Mouse (Mus musculus): ENCODE data around the gene Ksr1. TPM values are rescaled to one million over a fixed set of nuclear protein-coding genes. Genes with fewer than 3 reads are reported as not detected.

Ksr1 gene
- total RNA-seq, 2 experiments from 2014 or later: 67.8 to 77.2 TPM

DNA sequence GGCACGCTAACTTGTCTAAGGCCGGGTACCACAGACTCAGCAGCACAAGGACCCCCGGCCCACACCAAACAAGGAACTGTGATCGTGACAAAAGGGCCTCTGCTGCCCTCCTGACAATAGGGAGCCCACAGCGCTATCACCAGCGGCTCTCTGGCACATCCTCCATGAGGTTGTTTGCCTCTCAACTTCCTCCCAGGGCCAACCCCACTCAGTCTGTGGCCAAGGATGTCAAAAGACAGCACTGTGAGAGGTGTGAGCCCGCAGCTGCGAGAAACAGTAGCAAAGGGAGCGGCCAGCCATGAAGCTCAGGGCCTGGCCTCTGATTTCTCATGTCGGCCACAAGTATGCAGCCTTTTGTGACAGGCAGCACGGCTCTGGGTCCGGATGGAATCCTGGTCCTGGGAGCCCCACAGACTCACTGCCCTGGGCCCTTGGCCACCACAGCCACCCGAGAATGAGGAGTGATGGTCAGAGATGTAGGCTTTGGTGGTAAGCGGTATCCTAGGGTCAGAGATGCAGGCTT is 104.2 kb downstream of the Ksr1 start:
- DNase-seq: no peak

DNA sequence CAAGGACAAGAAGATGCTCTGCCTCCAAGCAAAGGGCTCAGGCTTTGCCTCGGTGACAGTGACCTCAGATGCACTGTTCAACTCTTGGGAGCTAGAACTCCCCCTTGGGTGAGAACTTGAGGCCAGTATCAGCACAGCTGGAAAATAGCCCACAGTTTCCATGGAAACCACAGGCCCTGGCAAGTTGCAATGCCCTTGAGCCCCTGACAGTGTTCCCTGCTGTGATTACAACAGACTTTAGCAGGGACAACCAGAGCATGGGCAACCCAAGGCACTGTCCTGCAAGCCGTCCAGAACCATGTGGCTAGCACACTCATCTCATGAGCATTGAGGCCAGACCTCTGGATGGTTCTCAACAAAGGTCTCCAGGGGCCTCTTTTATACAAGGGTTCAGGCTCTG is 106.7 kb downstream of the Ksr1 start:
- peak; percentile 67 for DNase-seq

DNA sequence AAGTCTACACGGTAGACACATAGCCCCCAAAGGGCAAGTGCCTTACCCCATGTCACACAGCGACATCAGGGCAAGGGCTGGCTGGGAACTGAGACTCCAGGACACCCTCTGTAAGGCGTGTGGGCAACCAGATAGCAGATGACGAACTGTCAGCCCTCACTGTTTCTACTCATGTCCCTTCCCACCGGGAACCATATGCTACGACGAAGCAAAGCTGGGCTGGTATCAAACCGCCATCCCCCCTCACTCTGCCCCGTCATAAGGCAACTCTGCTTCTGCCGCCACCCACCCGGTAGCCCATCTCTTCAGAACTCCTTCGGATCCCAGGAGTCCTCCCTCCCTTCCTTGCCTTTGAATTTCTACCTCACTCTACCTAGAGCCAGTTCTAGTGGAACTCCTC is 108.7 kb downstream of the Ksr1 start:
- no peak for DNase-seq

DNA sequence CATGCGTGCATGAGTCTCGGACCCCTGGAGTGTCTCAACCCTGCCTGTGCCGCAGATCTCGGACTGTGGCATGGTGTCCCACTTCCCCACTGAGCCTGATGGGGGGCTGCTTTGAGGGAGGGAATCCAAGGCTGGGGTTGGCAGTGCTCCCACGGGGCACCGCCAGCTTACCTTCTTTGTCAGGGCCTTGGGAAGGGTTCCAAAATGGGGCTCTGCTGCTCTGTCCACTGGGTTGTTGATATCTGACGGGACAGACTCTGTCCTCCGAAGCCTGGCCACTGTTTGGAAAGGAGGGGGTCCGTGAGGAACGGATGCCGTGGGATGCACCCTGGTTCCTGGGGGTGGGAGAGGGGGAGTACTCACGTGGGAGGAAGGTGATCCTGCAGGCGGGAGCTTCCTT is 109.9 kb downstream of the Ksr1 start:
- DNase-seq: no peak

DNA sequence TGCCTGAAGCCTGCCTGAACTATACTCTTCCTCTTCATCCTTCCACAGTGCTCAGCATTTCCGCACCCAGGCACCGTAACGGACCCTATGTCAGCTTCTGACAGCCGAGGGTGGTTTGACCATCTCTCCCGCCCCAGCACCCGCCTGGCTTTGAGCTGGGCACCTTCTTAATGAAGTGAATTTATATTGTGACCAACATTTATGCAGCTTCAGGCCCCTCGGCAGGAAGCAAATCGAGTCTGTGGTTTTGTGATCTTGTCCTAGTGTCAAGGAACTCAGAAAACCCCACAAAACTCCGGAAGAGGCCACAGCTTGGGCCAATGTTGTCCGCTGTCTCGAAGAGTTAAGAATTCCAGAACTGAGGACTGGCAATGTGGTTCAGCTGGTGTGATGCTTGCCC is 112.6 kb downstream of the Ksr1 start:
- no peak for DNase-seq

DNA sequence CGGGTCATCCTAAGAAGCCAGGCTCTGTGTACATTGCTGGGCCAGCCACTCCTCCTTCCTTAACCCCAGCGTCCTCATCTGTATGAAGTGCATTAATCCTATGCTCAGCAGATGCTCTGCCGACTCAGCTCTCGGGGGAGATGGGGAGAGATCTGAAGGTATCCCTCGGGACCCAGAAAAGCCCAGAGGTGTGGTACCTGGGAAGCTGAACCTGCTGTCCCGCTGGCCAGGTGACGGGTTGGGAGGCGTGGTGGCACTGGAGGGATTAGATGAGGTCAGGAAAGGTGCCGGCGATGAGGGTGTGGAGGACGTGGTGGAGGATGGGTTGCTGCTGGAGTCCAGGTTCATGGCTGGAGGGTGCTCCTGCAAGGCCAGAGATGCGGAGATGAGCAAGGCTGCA is 113.2 kb downstream of the Ksr1 start:
- DNase-seq: no peak

DNA sequence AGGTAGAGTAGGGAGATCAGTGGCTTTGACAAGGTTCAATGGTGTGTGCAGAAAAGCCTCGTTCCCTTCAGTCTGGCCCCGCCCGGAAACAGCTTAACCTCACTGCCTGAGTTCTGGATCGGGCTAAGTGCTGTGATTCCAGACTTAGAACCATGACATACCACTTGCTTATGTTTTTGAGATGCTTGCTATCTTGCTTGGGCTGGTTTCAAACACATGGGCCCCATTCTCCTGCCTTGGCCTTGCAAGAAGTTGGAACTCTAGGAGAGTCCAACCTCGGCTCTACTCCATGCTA is 114.8 kb downstream of the Ksr1 start:
- no peak for DNase-seq

DNA sequence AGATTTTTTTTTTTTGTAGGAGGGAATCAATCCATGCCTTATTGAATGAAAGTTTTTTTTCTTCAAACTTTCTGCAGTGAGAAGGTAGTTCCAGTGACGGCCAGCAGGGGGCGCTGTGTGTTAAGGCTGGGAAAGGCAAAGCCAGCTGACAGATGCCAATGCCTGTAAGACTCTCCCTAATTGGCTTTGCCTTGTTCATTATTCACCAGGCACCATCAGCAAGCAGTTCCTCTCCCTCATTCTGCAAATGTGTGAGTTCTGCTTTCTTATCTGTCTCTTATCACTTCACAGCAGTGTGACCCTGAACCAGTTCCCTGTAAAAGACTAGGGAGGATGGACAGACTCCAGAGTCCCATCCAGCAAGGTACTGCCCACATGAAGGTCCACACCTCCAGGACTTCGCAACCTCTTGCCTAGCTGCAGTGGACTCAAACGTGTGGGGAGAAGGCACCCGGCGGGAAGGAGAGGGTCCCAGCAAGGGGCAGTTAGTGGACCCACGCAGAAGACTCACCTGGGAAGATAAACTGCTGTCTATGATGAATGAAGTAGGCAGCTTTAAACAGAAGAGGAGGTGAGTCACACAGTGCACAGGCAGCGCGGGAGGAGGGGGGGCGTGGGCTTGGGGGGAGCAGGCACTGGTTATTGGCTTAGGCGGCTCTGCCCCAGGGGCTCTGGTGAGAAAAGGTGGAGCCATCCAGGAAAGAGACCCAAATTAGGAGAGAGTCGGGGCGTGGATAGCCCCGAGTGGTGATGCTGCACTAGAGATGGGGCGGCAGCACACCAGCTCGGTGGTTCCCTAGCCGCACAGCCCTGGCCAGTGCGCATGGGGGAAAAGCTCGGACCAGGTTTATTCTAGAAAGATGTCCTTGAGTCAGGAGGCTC is 115.4 kb downstream of the Ksr1 start:
- no peak for DNase-seq

DNA sequence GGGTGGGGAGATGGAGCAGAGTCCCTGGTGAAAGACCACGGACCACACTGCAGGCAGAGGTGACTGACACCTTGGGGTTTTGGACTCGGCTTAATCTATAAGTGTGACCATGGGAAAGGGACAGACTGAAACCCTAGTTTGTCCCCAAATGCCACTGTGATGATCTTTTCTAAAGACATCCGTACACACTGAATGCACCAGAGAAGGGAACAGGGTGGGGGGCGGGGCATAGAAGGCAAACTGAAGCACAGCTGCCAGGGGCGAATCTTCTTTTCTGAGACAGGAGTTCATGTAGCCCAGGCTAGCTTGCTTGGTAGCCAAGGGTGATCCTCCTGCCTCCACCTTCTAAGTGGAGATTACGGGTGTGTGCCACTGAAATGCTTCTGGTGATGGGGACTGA is 122.5 kb downstream of the Ksr1 start:
- no peak for DNase-seq

DNA sequence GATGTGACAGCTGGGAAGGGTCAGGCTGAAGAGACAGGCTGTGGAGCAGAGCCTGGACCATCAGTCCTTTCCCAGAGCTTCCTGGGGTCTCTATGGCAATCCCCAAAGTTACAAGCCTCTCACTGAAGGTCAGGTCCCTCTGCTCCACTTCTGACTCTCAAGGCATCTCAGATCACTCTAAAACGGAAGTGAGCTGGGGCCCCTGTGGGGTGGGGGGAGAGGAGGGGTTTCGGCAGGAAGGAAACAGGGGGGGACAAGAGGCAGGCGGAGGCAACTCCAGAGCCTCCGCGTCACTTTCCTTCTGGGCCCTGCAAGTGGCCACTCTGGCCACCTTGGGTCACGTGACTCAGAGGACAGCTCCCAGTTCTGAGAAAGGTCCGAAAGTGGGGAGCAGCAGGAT is 122.9 kb downstream of the Ksr1 start:
- DNase-seq: peak; percentile 68

DNA sequence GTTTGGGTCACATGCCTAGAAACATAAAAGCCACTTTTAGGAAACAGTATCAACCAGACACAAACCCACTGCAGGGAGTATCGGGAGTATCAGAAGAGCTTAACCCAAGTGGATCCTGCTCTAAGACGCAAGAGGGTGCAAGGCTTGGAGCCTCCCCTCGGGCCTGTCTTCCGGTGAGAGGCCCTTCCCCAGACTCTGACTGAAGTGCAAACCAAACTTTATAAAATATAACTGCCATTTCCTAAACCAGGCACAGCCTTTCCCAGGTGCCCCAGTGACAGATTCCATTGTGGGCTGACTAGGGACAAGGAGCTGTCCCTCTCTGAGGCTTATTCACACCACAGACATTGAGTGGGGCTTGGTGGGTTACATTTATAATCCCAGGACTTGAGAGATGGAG is 123.4 kb downstream of the Ksr1 start:
- no peak for DNase-seq

DNA sequence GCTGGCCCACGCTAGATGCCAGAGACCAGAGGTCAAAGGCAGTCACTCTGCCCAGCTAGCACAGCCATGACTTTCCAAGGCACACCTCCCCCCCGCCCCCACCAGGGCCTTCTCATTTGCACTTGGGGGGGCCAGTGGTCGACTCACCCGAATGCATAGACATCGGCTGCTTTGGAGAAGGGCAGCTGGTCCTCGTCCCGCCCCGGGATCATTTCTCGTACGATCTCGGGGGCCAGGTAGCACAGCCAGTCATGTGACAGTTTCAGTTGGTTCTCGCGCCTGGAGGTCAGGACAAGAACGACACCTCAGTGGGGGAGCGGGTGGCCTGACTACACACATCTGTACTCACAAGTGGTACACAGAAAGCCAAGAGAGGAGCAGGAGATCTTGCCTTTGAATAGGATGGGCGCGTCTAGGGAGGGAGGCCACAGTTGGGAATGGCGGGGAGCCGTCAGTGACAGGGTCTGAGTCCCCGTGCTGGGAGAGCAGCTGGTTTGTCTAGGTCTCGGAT is 125.6 kb downstream of the Ksr1 start:
- DNase-seq: no peak

DNA sequence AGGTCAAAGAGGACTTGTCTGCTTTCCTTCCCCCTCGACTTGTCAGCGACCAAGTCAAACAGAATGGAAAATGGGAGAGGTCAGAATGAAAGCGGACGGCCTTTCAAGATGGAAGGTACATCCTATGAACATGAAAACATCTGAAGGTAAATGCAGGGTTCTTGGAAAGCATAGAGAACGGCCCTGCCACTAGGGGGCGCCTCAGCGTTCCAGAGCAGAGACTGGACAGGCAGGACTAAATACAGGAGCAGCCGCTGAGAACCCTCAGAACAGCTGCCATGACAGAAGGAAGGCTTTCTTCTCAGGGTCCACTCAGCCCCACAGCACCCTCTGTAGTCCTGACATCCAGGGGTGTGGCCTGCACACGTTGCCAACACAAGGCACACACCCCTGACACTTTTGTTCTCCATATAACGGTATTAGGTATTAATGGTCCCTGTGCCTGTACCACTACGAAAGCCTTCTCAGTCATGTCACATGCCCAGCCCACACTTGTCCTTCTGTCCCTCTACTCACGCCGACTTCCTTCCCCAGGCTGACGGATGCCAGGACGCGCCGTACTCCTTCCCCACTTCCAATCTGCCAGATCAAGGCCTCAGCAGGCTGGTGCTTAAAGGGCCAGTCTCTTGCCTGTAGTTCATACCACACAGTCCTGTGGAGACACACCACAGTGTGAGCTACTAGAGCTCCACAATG is 126.2 kb downstream of the Ksr1 start:
- no peak for DNase-seq

DNA sequence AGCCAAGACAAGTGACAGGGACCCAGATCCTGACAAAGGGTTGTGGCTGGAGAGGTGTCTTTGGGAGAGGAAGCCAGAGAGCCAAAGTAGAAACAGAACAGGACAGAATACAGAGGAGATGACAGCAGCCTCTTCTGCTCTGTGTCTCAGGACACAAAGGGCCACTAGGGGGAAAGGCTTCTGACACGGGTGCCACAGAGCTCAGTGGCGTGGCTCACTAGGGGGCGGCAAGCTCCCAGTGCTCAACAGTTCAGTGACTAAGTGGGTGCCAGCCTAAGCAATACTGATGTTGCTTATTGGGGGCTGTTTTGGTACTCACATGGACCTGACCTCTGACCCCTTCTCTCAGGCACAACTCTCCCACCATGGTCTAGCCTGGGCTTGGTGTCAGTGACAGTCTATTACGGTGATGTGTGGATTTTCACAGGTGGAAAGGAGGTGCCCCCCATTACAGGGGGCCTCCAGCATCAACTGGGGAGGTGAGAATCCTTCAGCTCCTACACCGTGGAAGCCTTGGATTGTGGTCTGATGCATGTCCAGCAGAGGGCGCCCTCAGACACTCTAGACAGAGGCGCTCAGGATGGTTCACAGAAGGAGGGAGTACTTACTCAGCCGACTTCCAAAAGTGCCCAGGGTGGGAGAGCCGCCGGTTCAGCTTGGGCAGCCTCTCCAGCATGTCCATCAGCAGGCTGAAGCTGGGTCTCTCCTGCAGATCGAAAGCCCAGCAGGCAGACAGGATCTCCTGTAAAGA is 127.1 kb downstream of the Ksr1 start:
- DNase-seq: no peak

DNA sequence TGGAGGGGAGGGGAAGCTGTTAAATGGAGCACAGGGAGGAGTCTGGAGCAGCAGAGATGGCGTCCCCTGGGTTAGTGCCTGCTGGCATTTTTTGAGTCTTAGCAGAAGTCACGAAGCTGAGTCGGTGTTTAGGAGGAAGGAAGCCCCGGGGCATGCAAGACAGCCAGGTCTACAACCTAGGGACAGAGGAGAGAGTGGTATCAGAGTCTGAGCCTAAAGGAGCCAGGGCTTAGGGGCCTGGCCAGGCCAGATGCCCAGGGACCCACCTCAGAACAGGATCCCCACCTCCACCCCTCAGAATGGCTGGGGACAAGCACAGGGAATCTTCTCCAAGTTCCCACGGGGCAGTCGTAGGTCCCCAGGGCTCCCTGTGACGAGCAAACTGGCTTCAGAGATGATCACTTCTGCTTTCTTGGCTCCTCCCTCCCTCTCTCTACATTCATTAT is 129.0 kb downstream of the Ksr1 start:
- no peak for DNase-seq

DNA sequence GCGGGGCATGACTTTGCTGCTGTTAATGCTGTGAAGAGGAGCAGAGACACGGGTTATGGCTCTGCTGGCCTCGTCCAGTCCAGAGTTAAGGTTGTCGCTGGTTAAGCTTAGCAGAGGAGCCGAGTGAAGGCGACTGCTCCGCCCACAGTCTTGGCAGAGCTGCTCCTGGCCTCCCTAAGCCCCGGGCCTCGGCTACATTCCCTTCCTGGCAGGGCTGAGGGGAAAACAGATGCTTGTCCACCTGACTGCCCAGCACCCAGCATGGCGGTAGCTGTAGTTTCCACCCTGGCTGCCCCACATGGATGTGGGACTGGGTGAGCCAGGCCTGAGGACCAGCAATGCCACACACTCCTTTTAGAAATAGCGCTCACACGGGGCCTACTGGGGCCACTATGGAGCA is 130.0 kb downstream of the Ksr1 start:
- DNase-seq: peak; percentile 68

DNA sequence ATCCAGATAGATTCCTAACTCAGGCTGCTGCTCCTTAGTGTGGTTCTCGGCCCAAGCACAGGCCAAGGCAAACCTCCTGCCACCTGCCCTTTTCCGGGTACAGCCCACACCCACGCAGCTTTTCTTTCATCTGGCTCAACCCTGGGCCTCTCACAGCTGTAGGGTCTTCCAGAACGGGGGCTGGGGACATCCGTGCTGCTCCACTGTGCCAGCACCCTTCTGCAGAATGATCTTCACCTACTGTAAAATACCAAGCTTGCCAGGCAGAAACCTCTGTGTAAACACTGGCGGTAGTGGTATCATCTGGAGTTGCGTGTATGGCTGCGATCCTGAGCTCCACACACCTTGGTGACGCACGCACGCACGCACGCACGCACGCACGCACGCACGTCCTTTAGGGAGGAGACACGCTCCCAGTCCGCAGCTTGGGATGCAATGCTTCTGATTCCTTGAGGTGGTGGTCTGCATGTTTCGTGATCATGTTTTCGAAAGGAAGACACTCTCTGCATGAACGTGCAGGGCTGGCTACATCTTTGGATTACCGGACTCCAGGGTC is 130.5 kb downstream of the Ksr1 start:
- DNase-seq: peak; percentile 6

DNA sequence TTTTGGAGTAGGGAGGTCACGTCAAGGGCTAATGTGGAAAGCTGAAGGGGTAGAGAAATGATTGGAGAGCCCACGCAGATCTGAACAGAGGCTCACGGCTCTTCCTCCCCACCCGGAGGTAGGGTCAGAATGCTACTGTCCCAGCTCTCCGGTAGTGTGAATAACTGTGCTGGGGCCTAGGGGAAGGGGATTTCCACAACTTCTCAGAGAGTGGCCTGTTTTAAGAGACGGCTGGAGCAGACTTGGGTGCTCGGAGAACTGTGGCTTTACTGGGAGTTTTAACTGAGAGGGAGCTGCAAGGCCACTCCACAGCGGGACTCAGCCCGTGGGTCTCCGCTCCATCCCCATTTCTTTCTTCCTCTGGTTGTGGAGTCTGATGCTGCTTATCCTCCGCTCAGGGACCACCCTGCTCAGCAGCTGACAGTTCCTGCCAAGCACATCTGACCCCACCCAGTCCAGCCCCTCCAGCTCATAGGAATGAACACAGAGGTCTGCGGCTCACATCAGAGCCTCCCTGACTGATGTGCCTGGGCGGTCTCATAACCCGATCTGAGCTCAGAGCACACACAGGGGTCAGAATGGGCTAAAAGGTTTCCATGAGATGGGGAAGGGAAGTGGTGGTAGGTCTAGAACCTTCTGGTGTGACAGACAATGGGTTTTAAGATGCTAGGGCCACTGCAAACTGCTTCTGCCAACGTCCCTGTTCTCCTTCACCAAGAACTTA is 131.4 kb downstream of the Ksr1 start:
- peak; percentile 5 for DNase-seq

DNA sequence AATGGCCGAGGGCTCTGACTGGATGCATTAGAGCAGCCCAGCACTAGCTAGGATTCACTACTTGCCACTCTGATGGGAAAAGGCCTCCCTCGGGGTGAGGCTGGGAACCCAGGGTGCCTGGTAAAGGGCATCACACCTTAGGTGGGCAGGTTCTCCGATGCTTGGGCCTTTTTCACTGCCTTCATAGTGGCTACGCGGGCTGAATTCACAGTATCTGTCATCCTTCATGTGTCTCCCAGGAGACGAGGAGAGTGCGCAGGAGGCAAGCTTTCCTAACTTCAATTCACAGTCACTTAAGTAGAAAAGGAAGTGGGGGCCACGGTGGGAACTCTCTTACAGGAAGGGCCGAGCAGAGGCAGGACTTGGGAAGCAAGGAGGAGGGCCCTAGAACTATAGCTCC is 132.4 kb downstream of the Ksr1 start:
- peak; percentile 4 for DNase-seq

DNA sequence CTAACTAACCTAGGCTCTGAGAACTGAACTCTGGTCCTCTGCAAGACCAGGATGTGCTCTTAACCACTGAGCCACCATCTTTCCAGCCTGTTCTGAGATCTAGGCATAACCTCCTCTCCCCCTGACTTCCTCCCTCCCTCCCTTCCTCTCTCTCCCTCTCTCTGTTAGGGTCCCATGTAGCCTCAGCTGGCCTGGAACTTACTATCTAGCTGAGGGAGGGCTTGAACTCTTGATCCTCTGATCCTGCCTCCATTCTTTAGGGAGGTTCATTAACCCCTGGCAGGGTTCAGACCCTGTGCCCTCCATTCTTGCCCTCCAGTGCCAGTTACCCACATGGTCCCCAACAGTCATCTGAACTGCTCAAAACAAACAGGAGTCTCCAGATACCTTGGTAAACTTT is 133.2 kb downstream of the Ksr1 start:
- peak; percentile 3 for DNase-seq

DNA sequence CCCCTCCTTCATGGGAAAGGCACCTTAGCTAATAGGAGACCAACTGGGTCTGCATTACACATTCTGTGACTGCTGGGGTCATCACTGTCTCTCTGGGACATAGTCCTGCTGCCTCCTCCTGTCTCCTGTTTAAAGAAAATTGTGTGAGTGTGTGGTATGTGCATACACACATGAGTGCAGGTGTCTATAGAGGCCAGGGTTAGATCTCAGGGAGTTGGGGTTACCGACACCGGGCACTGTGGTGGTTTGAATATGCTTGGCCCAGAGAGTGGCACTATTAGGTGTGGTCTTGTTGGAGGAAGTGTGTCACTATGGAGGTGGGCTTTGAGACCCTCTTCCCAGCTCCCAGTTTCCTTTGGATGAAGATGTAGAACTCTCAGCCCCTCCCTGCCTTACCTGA is 133.7 kb downstream of the Ksr1 start:
- peak; percentile 2 for DNase-seq

DNA sequence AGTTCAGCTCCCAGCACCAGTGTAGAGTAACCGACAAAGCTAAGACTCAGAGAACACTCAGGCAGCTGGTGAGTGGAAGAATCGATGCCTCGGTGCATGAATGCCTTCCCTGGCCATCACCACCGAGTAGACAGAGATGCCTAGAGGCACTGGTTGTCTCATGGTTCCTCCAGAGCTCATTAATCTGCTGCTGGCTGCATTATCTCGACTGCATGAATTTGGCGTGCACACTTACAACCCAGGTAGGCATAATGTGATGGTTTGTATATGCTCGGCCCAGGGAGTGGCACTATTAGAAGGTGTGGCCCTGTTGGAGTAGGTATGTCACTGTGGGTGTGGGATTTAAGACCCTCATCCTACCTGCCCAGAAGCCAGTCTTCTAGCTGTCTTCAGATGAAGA is 137.3 kb downstream of the Ksr1 start:
- DNase-seq: peak; percentile 3
